Mouse (Mus musculus) myocyte (in vitro differentiated cells): Measurements from ENCODE around the gene Brf1. TPM values are rescaled to one million over a fixed set of nuclear protein-coding genes. Genes with fewer than 3 reads are reported as not detected.

Experiments used
- H3K27me3 ChIP-seq: one replicate; pipeline ENCODE4 v1.6.1; 2011; ENCODE audit not compliant: control insufficient read depth, insufficient read depth, insufficient read length
- H3K36me3 ChIP-seq: one replicate; pipeline ENCODE4 v1.6.1; 2011; ENCODE audit not compliant: control insufficient read depth, insufficient read depth
- H3K4me2 ChIP-seq: one replicate; pipeline ENCODE4 v1.6.1; 2011; ENCODE audit warnings: low read depth, control low read depth
- H3K4me3 ChIP-seq: one replicate; pipeline ENCODE4 v1.5.1; 2011; ENCODE audit warnings: mild to moderate bottlenecking, control low read depth, moderate library complexity
- H3K79me2 ChIP-seq: one replicate; pipeline ENCODE4 v1.6.1; 2011; ENCODE audit not compliant: control insufficient read depth, insufficient read depth
- H3ac ChIP-seq: one replicate; pipeline ENCODE4 v1.6.1; 2011; ENCODE audit not compliant: control insufficient read depth, insufficient read length
- CEBPB ChIP-seq: IDR thresholded peaks from 2 replicates; pipeline ENCODE4 v1.6.1; 2011; ENCODE audit warnings: mild to moderate bottlenecking, moderate library complexity; ENCODE audit not compliant: poor library complexity, insufficient read depth, severe bottlenecking
- E2F4 ChIP-seq: IDR thresholded peaks from one replicate; pipeline ENCODE4 v1.6.1; 2011; ENCODE audit warnings: mild to moderate bottlenecking, control low read depth, moderate library complexity; ENCODE audit not compliant: insufficient read depth
- MAX ChIP-seq: IDR thresholded peaks from one replicate; pipeline ENCODE4 v1.6.1; 2011; ENCODE audit warnings: low read depth, mild to moderate bottlenecking, control low read depth
- MYOD1 ChIP-seq, 3 experiments: IDR thresholded peaks; one replicate each; pipeline ENCODE4 v1.6.1; 2011; ENCODE audit warnings: control low read depth in 2 of 3, low read depth in 2 of 3, mild to moderate bottlenecking in 2 of 3, moderate library complexity in 1 of 3; ENCODE audit not compliant: insufficient read length in 2 of 3, control insufficient read depth in 1 of 3
- MYOG ChIP-seq, 3 experiments: IDR thresholded peaks; one replicate each; pipeline ENCODE4 v1.6.1; 2011; ENCODE audit warnings: control low read depth in 2 of 3, low read depth in 2 of 3, mild to moderate bottlenecking in 2 of 3; ENCODE audit not compliant: insufficient read length in 2 of 3, control insufficient read depth in 1 of 3, insufficient read depth in 1 of 3
- POLR2A ChIP-seq: IDR thresholded peaks from one replicate; pipeline ENCODE4 v1.6.1; 2011; ENCODE audit warnings: low read depth, mild to moderate bottlenecking, control low read depth, moderate library complexity; ENCODE audit not compliant: insufficient read length
- POLR2AphosphoS2 ChIP-seq: IDR thresholded peaks from one replicate; pipeline ENCODE4 v1.6.1; 2011; ENCODE audit warnings: low read depth, control low read depth; ENCODE audit not compliant: insufficient read length
- REST ChIP-seq: IDR thresholded peaks from one replicate; pipeline ENCODE4 v1.6.1; 2011; ENCODE audit warnings: mild to moderate bottlenecking, control low read depth, moderate library complexity; ENCODE audit not compliant: insufficient read depth, insufficient read length
- SRF ChIP-seq: IDR thresholded peaks from one replicate; pipeline ENCODE4 v1.6.1; 2011; ENCODE audit warnings: low read depth; ENCODE audit not compliant: control insufficient read depth, insufficient read length
- TCF12 ChIP-seq: IDR thresholded peaks from one replicate; pipeline ENCODE4 v1.6.1; 2011; ENCODE audit warnings: mild to moderate bottlenecking, control low read depth; ENCODE audit not compliant: poor library complexity, insufficient read depth, severe bottlenecking
- TCF3 ChIP-seq: IDR thresholded peaks from one replicate; pipeline ENCODE4 v1.6.1; 2011; ENCODE audit warnings: low read depth, control low read depth; ENCODE audit not compliant: insufficient read length
- USF1 ChIP-seq: IDR thresholded peaks from one replicate; pipeline ENCODE4 v1.6.1; 2011; ENCODE audit warnings: low read depth, mild to moderate bottlenecking, control low read depth, moderate library complexity
- polyA plus RNA-seq: library from polyadenylated mRNA; unstranded; fragments of >200 nt; fragmentation: generic; extraction: Trizol; gene quantifications from one replicate; pipeline ENCODE4 v1.2.1, GENCODE M21; 2012; ENCODE audit warnings: missing spikeins

Brf1 gene
- polyA plus RNA-seq, 1 experiment = 27.9 TPM

DNA sequence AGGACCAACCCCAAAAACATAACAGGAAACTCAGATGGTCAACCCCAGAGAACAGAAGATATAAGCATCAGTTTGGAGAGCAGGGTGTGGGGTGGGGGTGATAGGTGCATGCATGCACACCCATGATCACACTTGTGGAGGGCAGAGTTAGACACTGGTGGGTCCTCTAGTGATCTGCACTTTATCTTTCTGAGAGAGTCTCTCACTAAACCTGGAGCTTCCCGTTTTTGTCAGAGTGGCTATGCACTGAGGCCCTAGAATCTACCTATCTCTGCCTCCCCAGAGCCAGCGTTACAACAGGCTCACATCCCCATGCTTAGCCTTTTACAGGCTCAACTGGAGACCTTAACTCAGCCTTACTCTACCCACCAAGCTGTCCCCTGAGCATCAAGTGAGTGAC lies 9.1 kb downstream of the Brf1 start:
- no peak overlapping the region for H3K4me2 ChIP-seq
- H3K79me2 ChIP-seq = peaks cover 49% of the 10 kb centered on the region
- TF ChIP-seq SRF (no peak), MAX (no peak), POLR2AphosphoS2 (no peak), POLR2A (no peak), MYOG (IDR thresholded peaks at IDR 0.05; ENCODE audit: control insufficient read depth in 1 of 3, insufficient read depth in 1 of 3, insufficient read length in 2 of 3, low read depth in 2 of 3) (no peak), TCF12 (no peak), CEBPB (no peak), MYOD1 (IDR thresholded peaks at IDR 0.05; ENCODE audit: control insufficient read depth in 1 of 3, insufficient read length in 2 of 3, low read depth in 2 of 3) (no peak), E2F4 (no peak), TCF3 (no peak), USF1 (no peak), REST (no peak)
- peaks cover 15% of the 10 kb centered on the region for H3K36me3 ChIP-seq
- no peaks in the 10 kb centered on the region for H3K27me3 ChIP-seq
- H3K4me3 ChIP-seq = no peak overlapping the region
- no peak overlapping the region for H3ac ChIP-seq

DNA sequence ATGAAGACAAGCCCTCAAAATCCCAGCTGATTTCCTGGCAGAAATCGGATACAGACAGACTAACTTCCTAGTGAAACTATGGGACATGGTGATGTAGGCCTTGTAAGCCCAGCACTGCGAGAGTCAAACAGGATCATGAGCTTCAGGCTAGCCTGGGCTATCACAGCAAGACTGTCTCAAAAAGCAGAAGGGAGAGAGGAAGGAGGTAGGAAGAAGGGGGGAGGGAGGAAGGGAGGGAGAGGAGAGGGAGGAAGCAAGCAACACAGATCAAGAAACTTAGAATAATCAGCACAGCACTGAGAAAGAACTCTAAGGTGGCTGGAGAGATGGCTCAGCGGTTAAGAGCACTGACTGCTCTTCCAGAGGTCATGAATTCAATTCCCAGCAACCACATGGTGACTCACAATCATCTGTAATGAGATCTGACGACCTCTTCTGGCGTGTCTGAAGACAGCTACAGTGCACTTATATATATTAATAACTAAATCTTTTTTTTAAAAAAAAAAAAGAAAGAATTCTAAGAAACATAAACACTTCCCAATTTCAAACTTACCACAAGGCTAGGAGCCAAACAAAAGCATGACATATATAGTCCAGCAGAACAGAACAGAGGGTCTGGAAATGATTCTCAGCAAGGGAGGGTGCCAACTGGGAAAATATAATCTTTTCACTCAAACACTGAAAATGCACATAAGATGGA lies 9.6 kb downstream of the Brf1 start:
- TF ChIP-seq MAX = no peak
- no peak for TF ChIP-seq POLR2AphosphoS2
- no peak for TF ChIP-seq CEBPB
- H3K4me2 ChIP-seq = no peak overlapping the region
- no peak overlapping the region for H3K4me3 ChIP-seq
- H3ac ChIP-seq = no peak overlapping the region
- H3K27me3 ChIP-seq = no peaks in the 10 kb centered on the region
- peaks cover 17% of the 10 kb centered on the region for H3K36me3 ChIP-seq
- peaks cover 43% of the 10 kb centered on the region for H3K79me2 ChIP-seq

DNA sequence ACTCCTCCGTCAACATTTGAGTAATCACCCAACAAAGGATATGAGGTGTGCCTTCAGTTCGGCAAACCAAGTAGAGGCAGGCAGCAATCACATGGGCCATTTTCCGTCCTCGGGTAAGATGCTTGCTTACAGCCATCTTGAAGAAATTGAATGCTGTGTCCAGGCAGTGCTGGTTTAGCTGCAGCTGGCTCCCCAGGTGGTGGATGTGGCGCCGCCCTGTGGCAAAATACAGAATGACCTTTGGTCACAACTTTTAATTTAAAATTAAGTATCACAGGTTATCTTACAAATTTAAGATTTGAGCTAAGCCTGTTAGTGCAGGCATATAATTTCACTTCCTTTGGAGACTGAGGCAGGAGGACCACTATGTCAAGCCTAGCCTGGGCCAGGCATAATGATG lies 12.6 kb downstream of the Brf1 start:
- Histone ChIP-seq H3K36me3 (peaks cover 22% of the 10 kb centered on the region), H3K79me2 (peaks cover 16% of the 10 kb centered on the region), H3K4me2 (no peak overlapping the region), H3K27me3 (no peaks in the 10 kb centered on the region), H3ac (no peak overlapping the region), H3K4me3 (no peak overlapping the region)
- TF ChIP-seq TCF12 (no peak), E2F4 (no peak), POLR2A (no peak), REST (no peak), MYOG (IDR thresholded peaks at IDR 0.05; ENCODE audit: control insufficient read depth in 1 of 3, insufficient read depth in 1 of 3, insufficient read length in 2 of 3, low read depth in 2 of 3) (no peak), USF1 (no peak), TCF3 (no peak), CEBPB (no peak), SRF (no peak), POLR2AphosphoS2 (no peak), MAX (no peak), MYOD1 (IDR thresholded peaks at IDR 0.05; ENCODE audit: control insufficient read depth in 1 of 3, insufficient read length in 2 of 3, low read depth in 2 of 3) (no peak)

DNA sequence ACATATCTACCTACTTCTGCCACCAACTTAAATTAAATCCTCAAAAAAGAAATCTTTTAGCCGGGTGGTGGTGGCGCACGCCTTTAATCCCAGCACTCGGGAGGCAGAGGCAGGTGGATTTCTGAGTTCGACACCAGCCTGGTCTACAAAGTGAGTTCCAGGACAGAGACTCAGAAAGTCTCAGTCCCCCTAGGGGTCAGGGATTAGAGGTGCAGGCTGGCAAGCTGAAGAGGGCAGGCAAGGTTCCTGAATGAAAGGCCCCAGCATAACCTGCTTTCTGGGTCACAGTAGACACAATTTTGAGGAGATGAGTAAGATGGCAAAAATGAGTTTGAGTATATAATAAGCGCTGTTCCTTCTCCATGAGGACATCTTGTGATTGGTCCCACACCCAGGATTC lies 15.2 kb downstream of the Brf1 start:
- no peak overlapping the region for H3K4me2 ChIP-seq
- TF ChIP-seq MAX (no peak), TCF12 (no peak), TCF3 (no peak), REST (no peak), POLR2A (no peak), SRF (no peak), MYOD1 (IDR thresholded peaks at IDR 0.05; ENCODE audit: control insufficient read depth in 1 of 3, insufficient read length in 2 of 3, low read depth in 2 of 3) (no peak), POLR2AphosphoS2 (no peak), CEBPB (no peak), USF1 (no peak), MYOG (IDR thresholded peaks at IDR 0.05; ENCODE audit: control insufficient read depth in 1 of 3, insufficient read depth in 1 of 3, insufficient read length in 2 of 3, low read depth in 2 of 3) (no peak), E2F4 (no peak)
- no peaks in the 10 kb centered on the region for H3K27me3 ChIP-seq
- peaks cover 16% of the 10 kb centered on the region for H3K36me3 ChIP-seq
- H3ac ChIP-seq = no peak overlapping the region
- peaks cover 8% of the 10 kb centered on the region for H3K79me2 ChIP-seq
- H3K4me3 ChIP-seq = no peak overlapping the region

DNA sequence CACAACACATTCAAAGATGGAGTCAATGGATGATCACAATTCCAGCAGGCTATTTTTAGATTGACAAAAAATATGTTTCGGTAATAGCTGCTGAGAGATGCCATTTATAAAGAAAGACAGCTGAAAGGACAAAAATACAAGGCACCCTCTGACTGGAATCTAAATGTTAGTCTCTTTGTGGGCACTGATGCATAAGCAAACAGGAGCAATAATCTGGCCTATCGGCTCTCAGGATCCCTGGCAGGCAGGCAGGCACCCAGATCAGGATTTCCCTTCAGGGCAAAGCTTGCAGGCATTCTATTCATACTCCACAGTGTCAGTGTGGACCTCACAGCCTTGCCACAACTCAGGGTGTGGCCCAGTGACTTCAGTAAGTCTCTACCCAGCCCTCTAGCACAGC lies 18.5 kb downstream of the Brf1 start:
- TF ChIP-seq POLR2AphosphoS2 = no peak
- peak in 2 of 3 experiments; percentile 31 to 41 for TF ChIP-seq MYOG (IDR thresholded peaks at IDR 0.05; ENCODE audit: control insufficient read depth in 1 of 3, insufficient read depth in 1 of 3, insufficient read length in 2 of 3, low read depth in 2 of 3)
- Histone ChIP-seq H3K79me2 (no peaks in the 10 kb centered on the region), H3ac (no peak overlapping the region)

More for the DNA sequence above, 18.5 kb downstream of the Brf1 start:
- Histone ChIP-seq H3K27me3 (no peaks in the 10 kb centered on the region), H3K4me3 (no peak overlapping the region), H3K4me2 (no peak overlapping the region), H3K36me3 (peaks cover 20% of the 10 kb centered on the region)
